Mouse (Mus musculus): ENCODE results near the gene Dennd2d. TPM values are rescaled to one million over a fixed set of nuclear protein-coding genes. Genes with fewer than 3 reads are reported as not detected.

Gene Dennd2d
- polyA plus RNA-seq, 1 experiment from 2014 or later: 1.8 TPM

DNA sequence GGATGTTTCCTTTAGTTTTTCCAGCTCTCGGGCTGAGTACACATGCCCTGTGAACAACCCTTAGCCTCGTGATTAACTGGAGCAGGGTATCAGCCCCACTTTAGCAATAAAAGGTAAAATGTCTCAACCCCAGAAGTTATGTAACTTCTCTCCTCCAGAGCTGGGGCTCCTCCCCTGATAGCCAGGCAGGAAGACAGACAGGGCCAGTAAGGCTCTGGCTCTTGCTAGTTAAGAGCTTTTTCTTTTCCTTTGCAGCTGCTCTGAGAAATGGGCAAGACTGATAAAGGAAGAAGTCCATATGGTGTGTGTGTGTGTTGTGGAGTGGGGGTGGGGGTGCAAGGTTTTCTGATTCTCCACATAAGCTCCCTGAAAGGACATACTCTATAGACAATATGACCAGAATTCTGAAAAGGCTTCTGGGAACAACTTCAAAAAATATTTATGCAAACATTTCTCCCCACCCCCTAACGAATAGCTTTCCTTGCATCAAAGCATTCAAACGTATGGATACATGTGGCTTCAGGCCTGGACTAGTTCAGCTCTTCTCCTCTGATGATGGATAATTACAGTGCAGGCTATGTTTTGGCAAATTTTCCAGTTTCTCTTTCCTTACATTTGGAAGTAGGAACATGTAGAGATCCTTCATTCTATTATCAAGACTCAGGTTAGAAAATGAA, 14.0 kb downstream of the Dennd2d start:
- Histone ChIP-seq H3K9me3 (no peaks in the 10 kb centered on the region), H3K4me3 (replicated peaks) (no peak overlapping the region), H3K36me3 (peaks cover 9% of the 10 kb centered on the region), H3K4me2 (no peak overlapping the region), H3K4me1 (replicated peaks) (no peaks in the 10 kb centered on the region), H3K27ac (no peak overlapping the region), H3K27me3 (no peaks in the 10 kb centered on the region), H3K9ac (replicated peaks) (no peak overlapping the region)
- no peak for ATAC-seq (ENCODE audit: insufficient number of reproducible peaks, insufficient read depth, low FRiP score, low TSS enrichment, low read depth)
- 58% methylated on average over 4 of the region's 4 CpGs for WGBS

DNA sequence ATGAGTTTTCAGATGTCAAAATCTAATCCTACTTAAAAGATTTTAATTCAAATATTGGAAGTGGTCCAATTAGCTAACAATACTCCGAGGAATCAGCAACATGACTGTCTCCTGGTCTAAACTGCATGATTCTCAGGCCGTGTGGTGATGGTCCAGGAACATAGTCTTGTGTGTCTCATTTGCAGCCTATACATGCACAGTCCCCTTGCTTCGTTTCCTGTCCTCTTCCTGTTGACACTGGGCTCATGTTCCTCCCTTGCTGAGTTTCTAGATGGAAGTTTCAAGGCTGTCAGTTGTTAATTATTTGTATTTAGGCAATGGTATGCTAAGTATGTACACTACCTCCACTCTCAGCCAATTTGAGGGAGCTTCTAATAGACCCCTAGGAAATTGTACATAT, 14.8 kb downstream of the Dennd2d start:
- no peak for ATAC-seq (ENCODE audit: insufficient number of reproducible peaks, insufficient read depth, low FRiP score, low TSS enrichment, low read depth)
- no peak overlapping the region for H3K4me3 ChIP-seq (replicated peaks)
- no peak overlapping the region for H3K27ac ChIP-seq
- no peaks in the 10 kb centered on the region for H3K27me3 ChIP-seq
- H3K36me3 ChIP-seq: peaks cover 14% of the 10 kb centered on the region
- no peak overlapping the region for H3K9ac ChIP-seq (replicated peaks)
- H3K4me1 ChIP-seq (replicated peaks): no peaks in the 10 kb centered on the region
- no peak overlapping the region for H3K4me2 ChIP-seq
- 79% methylated on average over 3 of the region's 3 CpGs for WGBS
- H3K9me3 ChIP-seq: no peaks in the 10 kb centered on the region

DNA sequence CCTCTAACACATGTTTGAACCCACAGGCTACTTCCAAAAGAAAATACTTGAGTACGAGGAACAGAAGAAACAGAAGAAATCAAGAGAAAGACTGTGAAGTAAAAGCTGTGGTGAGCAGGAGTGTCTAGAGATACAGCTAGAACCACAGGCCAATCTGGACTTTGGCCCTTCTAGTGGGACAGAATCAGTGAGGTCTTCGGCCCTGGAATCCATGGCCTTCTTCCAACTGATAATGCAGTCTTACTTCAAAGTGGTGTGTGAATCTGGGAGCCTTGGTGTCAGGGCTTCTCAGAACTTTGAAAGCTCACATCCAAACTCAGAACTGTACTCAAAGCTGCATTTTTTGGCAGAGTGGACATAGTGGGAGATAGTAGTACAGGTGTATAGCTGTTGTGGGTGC, 18.3 kb downstream of the Dennd2d start:
- H3K4me2 ChIP-seq: no peak overlapping the region
- no peak overlapping the region for H3K9ac ChIP-seq (replicated peaks)

DNA sequence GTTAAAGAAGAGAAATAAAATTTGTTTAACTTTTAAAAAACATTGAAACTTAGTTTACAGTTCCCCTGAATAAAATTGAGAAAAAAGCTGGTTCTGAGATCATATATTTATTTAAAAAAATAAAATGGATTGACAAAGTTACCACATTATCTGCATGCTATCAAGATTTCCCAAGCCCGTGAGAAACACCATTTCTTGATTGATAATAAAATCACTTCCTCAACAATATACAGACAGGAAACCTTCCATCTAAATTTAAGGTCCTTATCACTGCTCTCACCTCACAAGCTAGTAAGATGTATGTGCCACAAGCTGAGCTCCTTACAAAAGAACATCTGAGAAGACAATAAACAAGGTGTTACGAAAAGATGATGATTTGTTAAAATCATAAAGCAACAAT, 20.7 kb downstream of the Dennd2d start:
- ATAC-seq (ENCODE audit: insufficient number of reproducible peaks, insufficient read depth, low FRiP score, low TSS enrichment, low read depth): no peak
- Histone ChIP-seq H3K36me3 (peaks cover 46% of the 10 kb centered on the region), H3K9ac (replicated peaks) (no peak overlapping the region)

More for the DNA sequence above, 18.3 kb downstream of the Dennd2d start:
- Histone ChIP-seq H3K27me3 (no peaks in the 10 kb centered on the region), H3K27ac (no peak overlapping the region), H3K9me3 (no peaks in the 10 kb centered on the region), H3K36me3 (peaks cover 42% of the 10 kb centered on the region), H3K4me3 (replicated peaks) (no peak overlapping the region), H3K4me1 (replicated peaks) (no peaks in the 10 kb centered on the region)
- WGBS: 94% methylated on average over 2 of the region's 2 CpGs
- ATAC-seq (ENCODE audit: insufficient number of reproducible peaks, insufficient read depth, low FRiP score, low TSS enrichment, low read depth): no peak

DNA sequence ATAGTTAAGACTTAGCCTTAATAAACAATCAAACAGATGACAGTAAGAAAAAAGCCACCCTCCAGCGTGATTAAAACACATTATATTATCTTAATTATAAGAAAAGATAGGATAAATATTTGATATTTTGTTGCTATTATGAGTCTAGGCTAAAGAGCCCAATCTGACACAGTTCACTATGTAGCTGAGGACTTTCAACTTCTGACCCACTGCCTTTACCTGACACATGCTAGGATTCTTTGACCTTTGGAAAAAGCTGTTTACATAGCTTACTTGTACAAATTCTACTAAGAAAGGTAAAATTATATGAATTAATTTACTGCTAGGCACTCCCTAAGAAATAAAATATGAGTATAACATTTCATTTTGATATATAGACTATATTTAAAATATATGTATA, 28.5 kb downstream of the Dennd2d start:
- 0 out of 2 replicates have a peak, but pooled peaks cover 7% of the 10 kb centered on the region for H3K36me3 ChIP-seq
- H3K27ac ChIP-seq: no peak overlapping the region
- 88% methylated on average over 1 of the region's 1 CpGs for WGBS
- H3K4me2 ChIP-seq: no peak overlapping the region
- no peaks in the 10 kb centered on the region for H3K9me3 ChIP-seq
- no peak overlapping the region for H3K9ac ChIP-seq (replicated peaks)
- no peaks in the 10 kb centered on the region for H3K4me1 ChIP-seq (replicated peaks)
- ATAC-seq (ENCODE audit: insufficient number of reproducible peaks, insufficient read depth, low FRiP score, low TSS enrichment, low read depth): no peak
- no peak overlapping the region for H3K4me3 ChIP-seq (replicated peaks)
- no peaks in the 10 kb centered on the region for H3K27me3 ChIP-seq

More for the DNA sequence above, 20.7 kb downstream of the Dennd2d start:
- Histone ChIP-seq H3K4me2 (no peak overlapping the region), H3K4me1 (replicated peaks) (no peaks in the 10 kb centered on the region), H3K27ac (no peak overlapping the region), H3K27me3 (no peaks in the 10 kb centered on the region), H3K4me3 (replicated peaks) (no peak overlapping the region), H3K9me3 (no peaks in the 10 kb centered on the region)
- 89% methylated on average over 2 of the region's 2 CpGs for WGBS

DNA sequence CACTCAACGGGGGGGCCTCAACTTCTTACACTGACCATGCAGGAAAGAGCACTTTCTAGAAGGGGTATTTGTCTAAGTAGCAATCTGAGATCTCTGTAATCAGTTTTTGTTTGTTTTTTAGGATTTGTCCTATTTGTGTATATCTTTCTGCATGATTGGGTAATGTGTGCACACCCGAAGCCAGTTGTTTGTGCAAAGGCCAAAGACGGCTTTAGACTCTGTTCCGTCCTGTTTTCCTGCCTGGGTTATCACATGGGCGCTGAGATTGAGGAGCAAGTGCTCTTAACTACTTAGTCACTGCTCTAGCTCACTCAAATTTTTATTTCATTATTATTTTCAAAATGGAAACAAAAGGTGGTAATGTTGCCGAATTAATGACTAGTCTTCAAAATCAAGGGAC, 32.8 kb downstream of the Dennd2d start:
- no peaks in the 10 kb centered on the region for H3K27me3 ChIP-seq
- H3K36me3 ChIP-seq: 0 out of 2 replicates have a peak, but pooled peaks cover 10% of the 10 kb centered on the region
- no peaks in the 10 kb centered on the region for H3K4me1 ChIP-seq (replicated peaks)
- H3K4me3 ChIP-seq (replicated peaks): no peak overlapping the region
- H3K4me2 ChIP-seq: no peak overlapping the region
- no peaks in the 10 kb centered on the region for H3K9me3 ChIP-seq
- 88% methylated on average over 6 of the region's 6 CpGs for WGBS
- ATAC-seq (ENCODE audit: insufficient number of reproducible peaks, insufficient read depth, low FRiP score, low TSS enrichment, low read depth): no peak
- H3K9ac ChIP-seq (replicated peaks): no peak overlapping the region
- no peak overlapping the region for H3K27ac ChIP-seq

DNA sequence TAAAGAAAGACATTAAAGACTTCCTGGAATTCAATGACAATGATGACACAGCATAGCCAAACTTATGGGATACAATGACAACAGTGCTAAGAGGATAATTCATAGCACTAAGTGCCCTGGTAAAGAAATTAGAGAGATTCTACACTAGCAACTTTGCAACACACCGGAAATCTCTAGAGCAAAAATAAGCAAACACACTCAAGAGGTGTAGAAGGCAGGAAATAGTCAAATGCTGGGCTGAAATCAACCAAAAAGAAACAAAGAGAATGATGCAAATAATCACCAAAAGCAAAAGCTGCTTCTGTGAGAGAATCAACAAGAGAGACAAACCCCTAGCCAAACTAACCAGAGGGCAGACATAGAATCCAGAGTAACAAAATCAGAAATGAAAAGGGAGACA, 40.5 kb downstream of the Dennd2d start:
- Histone ChIP-seq H3K27ac (no peak overlapping the region), H3K4me3 (replicated peaks) (no peak overlapping the region)

DNA sequence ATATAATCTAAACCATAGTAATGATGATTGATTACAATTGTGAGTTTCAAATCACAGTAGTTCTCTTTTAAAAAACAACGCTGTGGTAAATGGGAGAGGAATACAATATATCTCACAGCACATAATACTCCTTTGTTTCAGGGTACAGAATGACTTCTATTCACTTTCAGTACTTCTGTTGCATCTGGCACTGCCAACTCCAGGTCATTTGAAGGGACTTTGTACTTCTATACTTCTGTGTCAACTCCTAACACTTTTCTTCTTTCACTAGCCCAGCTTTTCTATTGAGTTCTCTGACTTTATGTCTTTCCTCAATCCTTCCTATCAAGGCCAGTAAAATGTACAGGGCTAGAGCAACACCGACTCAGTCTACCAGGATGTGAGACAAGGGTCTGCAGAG, 44.2 kb downstream of the Dennd2d start:
- Histone ChIP-seq H3K9ac (replicated peaks) (no peak overlapping the region), H3K27me3 (no peaks in the 10 kb centered on the region), H3K36me3 (0 out of 2 replicates have a peak, but pooled peaks cover 3% of the 10 kb centered on the region), H3K4me1 (replicated peaks) (no peaks in the 10 kb centered on the region), H3K4me3 (replicated peaks) (no peak overlapping the region), H3K9me3 (no peaks in the 10 kb centered on the region), H3K4me2 (no peak overlapping the region), H3K27ac (no peak overlapping the region)
- WGBS: 92% methylated on average over 2 of the region's 2 CpGs
- no peak for ATAC-seq (ENCODE audit: insufficient number of reproducible peaks, insufficient read depth, low FRiP score, low TSS enrichment, low read depth)

More for the DNA sequence above, 40.5 kb downstream of the Dennd2d start:
- 97% methylated on average over 1 of the region's 1 CpGs for WGBS
- H3K36me3 ChIP-seq: 0 out of 2 replicates have a peak, but pooled peaks cover 9% of the 10 kb centered on the region
- no peaks in the 10 kb centered on the region for H3K9me3 ChIP-seq
- ATAC-seq (ENCODE audit: insufficient number of reproducible peaks, insufficient read depth, low FRiP score, low TSS enrichment, low read depth): no peak
- no peak overlapping the region for H3K4me2 ChIP-seq
- H3K27me3 ChIP-seq: no peaks in the 10 kb centered on the region
- H3K9ac ChIP-seq (replicated peaks): no peak overlapping the region
- no peaks in the 10 kb centered on the region for H3K4me1 ChIP-seq (replicated peaks)

DNA sequence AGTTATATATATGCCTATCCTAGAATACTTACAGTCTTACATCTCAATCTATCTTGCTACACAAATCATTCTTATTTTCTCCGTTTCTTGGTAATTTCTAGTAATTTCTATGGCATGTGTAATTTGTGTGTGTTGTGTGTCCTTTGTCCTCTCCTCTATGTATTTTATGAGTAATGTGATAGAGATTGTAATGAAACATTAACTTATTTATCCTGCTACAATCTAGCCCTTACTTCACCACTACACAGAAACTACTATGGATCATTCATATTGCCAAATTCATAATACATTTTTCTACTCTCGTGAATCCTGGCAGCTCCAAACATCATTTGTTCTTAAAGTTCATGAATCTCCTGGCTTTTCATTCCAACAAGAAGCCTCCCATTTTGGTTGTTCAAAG, 45.8 kb downstream of the Dennd2d start:
- Histone ChIP-seq H3K36me3 (peaks cover 8% of the 10 kb centered on the region; the same call in 1 of the 2 replicates), H3K9me3 (no peaks in the 10 kb centered on the region), H3K27me3 (no peaks in the 10 kb centered on the region), H3K4me3 (replicated peaks) (no peak overlapping the region), H3K27ac (no peak overlapping the region), H3K4me2 (no peak overlapping the region), H3K4me1 (replicated peaks) (no peaks in the 10 kb centered on the region), H3K9ac (replicated peaks) (no peak overlapping the region)
- no peak for ATAC-seq (ENCODE audit: insufficient number of reproducible peaks, insufficient read depth, low FRiP score, low TSS enrichment, low read depth)
- WGBS: 89% methylated on average over 2 of the region's 2 CpGs

DNA sequence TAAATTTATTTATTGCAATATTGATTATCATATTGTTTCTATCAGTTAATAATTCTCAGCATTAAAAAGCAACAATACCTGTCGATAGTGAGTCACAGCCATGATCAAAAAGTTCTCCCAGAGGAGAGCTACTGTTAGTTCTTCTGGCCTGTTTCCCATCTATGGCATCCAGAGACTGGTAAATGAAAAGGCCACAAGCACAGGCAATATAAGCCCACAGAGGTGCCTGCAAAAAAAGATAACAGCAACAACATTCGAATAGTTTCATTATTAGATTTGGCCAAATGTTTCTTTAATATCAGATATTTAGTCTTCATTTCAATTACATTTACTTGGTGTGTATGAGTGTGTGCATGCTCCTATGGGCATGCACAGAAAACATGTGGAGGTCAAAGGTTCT, 51.1 kb downstream of the Dennd2d start:
- Histone ChIP-seq H3K27me3 (no peaks in the 10 kb centered on the region), H3K9ac (replicated peaks) (no peak overlapping the region), H3K4me3 (replicated peaks) (no peak overlapping the region), H3K36me3 (peaks cover 30% of the 10 kb centered on the region; the same call in 1 of the 2 replicates), H3K27ac (no peak overlapping the region), H3K9me3 (no peaks in the 10 kb centered on the region), H3K4me1 (replicated peaks) (no peaks in the 10 kb centered on the region), H3K4me2 (no peak overlapping the region)
- ATAC-seq (ENCODE audit: insufficient number of reproducible peaks, insufficient read depth, low FRiP score, low TSS enrichment, low read depth): no peak
- 93% methylated on average over 2 of the region's 2 CpGs for WGBS

DNA sequence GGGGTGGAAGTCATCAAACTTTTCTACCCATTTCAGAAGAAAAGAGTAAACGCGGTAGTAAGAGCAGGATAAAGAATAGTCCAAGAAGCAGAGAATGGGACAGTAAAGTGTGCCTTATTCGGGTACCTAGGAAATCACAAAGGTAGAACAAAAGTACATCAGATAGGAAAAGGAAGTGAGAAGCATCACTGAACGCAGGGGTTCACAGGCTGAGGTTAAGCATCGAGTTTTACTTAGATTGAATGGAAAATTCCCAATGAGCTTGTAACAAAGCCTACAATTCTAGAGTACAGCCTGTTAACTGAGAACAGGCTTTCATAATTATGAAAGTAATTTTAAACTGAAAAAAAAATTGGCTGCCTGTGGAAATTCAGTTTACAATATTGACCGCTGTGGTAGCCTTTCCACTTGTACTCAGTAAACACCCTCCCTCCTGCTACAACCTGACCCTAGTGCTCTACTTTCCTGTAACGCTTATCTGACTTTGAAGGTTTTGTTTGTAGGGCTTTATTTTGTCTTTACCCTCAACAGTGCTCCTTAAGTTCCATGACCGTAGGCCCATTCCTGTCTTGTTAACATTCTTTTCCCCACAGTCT, 62.6 kb downstream of the Dennd2d start:
- no peak for ATAC-seq (ENCODE audit: insufficient number of reproducible peaks, insufficient read depth, low FRiP score, low TSS enrichment, low read depth)
- H3K9me3 ChIP-seq: no peaks in the 10 kb centered on the region
- 89% methylated on average over 8 of the region's 8 CpGs for WGBS

More for the DNA sequence above, 62.6 kb downstream of the Dennd2d start:
- no peaks in the 10 kb centered on the region for H3K36me3 ChIP-seq
- H3K4me1 ChIP-seq (replicated peaks): peaks cover 13% of the 10 kb centered on the region
- H3K9ac ChIP-seq (replicated peaks): no peak overlapping the region
- H3K27ac ChIP-seq: no peak overlapping the region
- no peaks in the 10 kb centered on the region for H3K27me3 ChIP-seq
- H3K4me2 ChIP-seq: no peak overlapping the region
- no peak overlapping the region for H3K4me3 ChIP-seq (replicated peaks)

Measured in limb, embryonic 12.5 days (tissue).